Mouse (Mus musculus): ENCODE measurements around the gene Npdc1. TPM values are rescaled to one million over a fixed set of nuclear protein-coding genes. Genes with fewer than 3 reads are reported as not detected.
"Not testable (repeated sequence)": the region's sequence is repeated elsewhere in the genome, so short reads cannot be mapped to it uniquely, and the experiment has no call there.

Gene Npdc1
- polyA plus RNA-seq, 1 experiment from 2014 or later = 529 TPM

- peak overlapping the region; percentile 36 for H3K4me3 ChIP-seq (ENCODE audit: low read depth, low read length)
Measured at GRCm38 (mm10) chr2:25400764-25401163, 1.6 kb downstream of the Npdc1 start.

GRCm38 (mm10) chr2:25402377-25402971, 3.3 kb downstream of the Npdc1 start:
- H3K4me3 ChIP-seq (ENCODE audit: low read depth, low read length) = peak overlapping the region; percentile 93
- peak; percentile 66 for ATAC-seq
- under 1% methylated on average over 13 of the region's 13 CpGs for WGBS
- H3K9ac ChIP-seq (ENCODE audit: low read depth, low read length) = peak overlapping the region; percentile 100
- peak overlapping the region; percentile 90 for H3K4me2 ChIP-seq (ENCODE audit: low read length)
- H3K27ac ChIP-seq (ENCODE audit: low read length) = peak overlapping the region; percentile 90
- H3K4me1 ChIP-seq (ENCODE audit: control insufficient read depth, insufficient read depth, low read length) = peaks cover 25% of the 10 kb centered on the region
- H3K36me3 ChIP-seq (ENCODE audit: control insufficient read depth, insufficient read depth, low read length) = peaks cover 5% of the 10 kb centered on the region; the same call in 1 of the 2 replicates
- no peaks in the 10 kb centered on the region for H3K9me3 ChIP-seq (replicated peaks; ENCODE audit: control insufficient read depth, low read length, poor library complexity, severe bottlenecking)
- peaks cover 27% of the 10 kb centered on the region for H3K27me3 ChIP-seq (ENCODE audit: control insufficient read depth, insufficient read depth, low read depth, low read length)

More at GRCm38 (mm10) chr2:25400764-25401163, 1.6 kb downstream of the Npdc1 start:
- Histone ChIP-seq H3K36me3 (ENCODE audit: control insufficient read depth, insufficient read depth, low read length) (no peaks in the 10 kb centered on the region), H3K4me2 (ENCODE audit: low read length) (peak overlapping the region; percentile 68), H3K9ac (ENCODE audit: low read depth, low read length) (peak overlapping the region; percentile 63), H3K4me1 (ENCODE audit: control insufficient read depth, insufficient read depth, low read length) (peaks cover 27% of the 10 kb centered on the region), H3K27ac (ENCODE audit: low read length) (no peak overlapping the region), H3K27me3 (ENCODE audit: control insufficient read depth, insufficient read depth, low read depth, low read length) (peaks cover 42% of the 10 kb centered on the region), H3K9me3 (replicated peaks; ENCODE audit: control insufficient read depth, low read length, poor library complexity, severe bottlenecking) (no peaks in the 10 kb centered on the region)
- no peak for ATAC-seq
- WGBS = 3% methylated on average over 17 of the region's 17 CpGs

- peaks cover 11% of the 10 kb centered on the region for H3K36me3 ChIP-seq (ENCODE audit: control insufficient read depth, insufficient read depth, low read length)
- 1% methylated on average over 51 of the region's 54 CpGs for WGBS
- peak overlapping the region; percentile 100 for H3K9ac ChIP-seq (ENCODE audit: low read depth, low read length)
- H3K27ac ChIP-seq (ENCODE audit: low read length) = peak overlapping the region; percentile 90
- peaks cover 25% of the 10 kb centered on the region for H3K4me1 ChIP-seq (ENCODE audit: control insufficient read depth, insufficient read depth, low read length)
- H3K9me3 ChIP-seq (replicated peaks; ENCODE audit: control insufficient read depth, low read length, poor library complexity, severe bottlenecking) = no peaks in the 10 kb centered on the region
- H3K4me2 ChIP-seq (ENCODE audit: low read length) = peak overlapping the region; percentile 90
- H3K4me3 ChIP-seq (ENCODE audit: low read depth, low read length) = peak overlapping the region; percentile 93
- H3K27me3 ChIP-seq (ENCODE audit: control insufficient read depth, insufficient read depth, low read depth, low read length) = peaks cover 22% of the 10 kb centered on the region
- peak; percentile 85 for ATAC-seq
Measured at GRCm38 (mm10) chr2:25402972-25403601, 3.9 kb downstream of the Npdc1 start.

GRCm38 (mm10) chr2:25403994-25404393, 4.8 kb downstream of the Npdc1 start:
- no peak for ATAC-seq
- peak overlapping the region; percentile 93 for H3K4me3 ChIP-seq (ENCODE audit: low read depth, low read length)
- H3K9me3 ChIP-seq (replicated peaks; ENCODE audit: control insufficient read depth, low read length, poor library complexity, severe bottlenecking) = no peaks in the 10 kb centered on the region
- H3K36me3 ChIP-seq (ENCODE audit: control insufficient read depth, insufficient read depth, low read length) = peaks cover 19% of the 10 kb centered on the region
- peaks cover 25% of the 10 kb centered on the region for H3K4me1 ChIP-seq (ENCODE audit: control insufficient read depth, insufficient read depth, low read length)
- peak overlapping the region; percentile 90; the same call in 1 of the 2 replicates for H3K27ac ChIP-seq (ENCODE audit: low read length)
- H3K4me2 ChIP-seq (ENCODE audit: low read length) = peak overlapping the region; percentile 90
- WGBS = 93% methylated on average over 4 of the region's 4 CpGs
- peaks cover 13% of the 10 kb centered on the region for H3K27me3 ChIP-seq (ENCODE audit: control insufficient read depth, insufficient read depth, low read depth, low read length)
- H3K9ac ChIP-seq (ENCODE audit: low read depth, low read length) = peak overlapping the region; percentile 100

- Histone ChIP-seq H3K36me3 (ENCODE audit: control insufficient read depth, insufficient read depth, low read length) (peaks cover 29% of the 10 kb centered on the region), H3K27me3 (ENCODE audit: control insufficient read depth, insufficient read depth, low read depth, low read length) (no peaks in the 10 kb centered on the region), H3K9me3 (replicated peaks; ENCODE audit: control insufficient read depth, low read length, poor library complexity, severe bottlenecking) (no peaks in the 10 kb centered on the region), H3K27ac (ENCODE audit: low read length) (no peak overlapping the region), H3K4me1 (ENCODE audit: control insufficient read depth, insufficient read depth, low read length) (peaks cover 22% of the 10 kb centered on the region), H3K9ac (ENCODE audit: low read depth, low read length) (no peak overlapping the region), H3K4me2 (ENCODE audit: low read length) (no peak overlapping the region), H3K4me3 (ENCODE audit: low read depth, low read length) (no peak overlapping the region)
- WGBS = 88% methylated on average over 10 of the region's 10 CpGs
- no peak for ATAC-seq
Measured at GRCm38 (mm10) chr2:25408908-25409307, 9.8 kb downstream of the Npdc1 start.

- ATAC-seq; H3K9me3 ChIP-seq (replicated peaks; ENCODE audit: control insufficient read depth, low read length, poor library complexity, severe bottlenecking): not testable (repeated sequence)
Measured at GRCm38 (mm10) chr2:25413436-25413835, 14.3 kb downstream of the Npdc1 start.

GRCm38 (mm10) chr2:25417426-25417825, 18.3 kb downstream of the Npdc1 start:
- H3K9ac ChIP-seq (ENCODE audit: low read depth, low read length) = no peak overlapping the region

More at GRCm38 (mm10) chr2:25413436-25413835, 14.3 kb downstream of the Npdc1 start:
- not testable (repeated sequence) for H3K4me2 ChIP-seq (ENCODE audit: low read length); H3K4me1 ChIP-seq (ENCODE audit: control insufficient read depth, insufficient read depth, low read length); H3K4me3 ChIP-seq (ENCODE audit: low read depth, low read length); H3K9ac ChIP-seq (ENCODE audit: low read depth, low read length); H3K27me3 ChIP-seq (ENCODE audit: control insufficient read depth, insufficient read depth, low read depth, low read length); H3K27ac ChIP-seq (ENCODE audit: low read length)
- H3K36me3 ChIP-seq (ENCODE audit: control insufficient read depth, insufficient read depth, low read length) = peaks cover 16% of the 10 kb centered on the region

GRCm38 (mm10) chr2:25421896-25422295, 22.7 kb downstream of the Npdc1 start:
- Histone ChIP-seq H3K27ac (ENCODE audit: low read length) (no peak overlapping the region), H3K4me2 (ENCODE audit: low read length) (no peak overlapping the region), H3K27me3 (ENCODE audit: control insufficient read depth, insufficient read depth, low read depth, low read length) (peaks cover 5% of the 10 kb centered on the region; the same call in 1 of the 2 replicates), H3K9ac (ENCODE audit: low read depth, low read length) (peak overlapping the region; percentile 38; the same call in 1 of the 2 replicates), H3K36me3 (ENCODE audit: control insufficient read depth, insufficient read depth, low read length) (no peaks in the 10 kb centered on the region), H3K4me1 (ENCODE audit: control insufficient read depth, insufficient read depth, low read length) (no peaks in the 10 kb centered on the region), H3K4me3 (ENCODE audit: low read depth, low read length) (no peak overlapping the region), H3K9me3 (replicated peaks; ENCODE audit: control insufficient read depth, low read length, poor library complexity, severe bottlenecking) (no peaks in the 10 kb centered on the region)
- WGBS = 22% methylated on average over 3 of the region's 3 CpGs
- ATAC-seq = no peak

More at GRCm38 (mm10) chr2:25417426-25417825, 18.3 kb downstream of the Npdc1 start:
- 0 out of 2 replicates have a peak, but pooled peaks cover 3% of the 10 kb centered on the region for H3K36me3 ChIP-seq (ENCODE audit: control insufficient read depth, insufficient read depth, low read length)
- no peak for ATAC-seq
- H3K27ac ChIP-seq (ENCODE audit: low read length) = no peak overlapping the region
- no peaks in the 10 kb centered on the region for H3K9me3 ChIP-seq (replicated peaks; ENCODE audit: control insufficient read depth, low read length, poor library complexity, severe bottlenecking)
- H3K4me1 ChIP-seq (ENCODE audit: control insufficient read depth, insufficient read depth, low read length) = no peaks in the 10 kb centered on the region
- H3K4me2 ChIP-seq (ENCODE audit: low read length) = no peak overlapping the region
- H3K27me3 ChIP-seq (ENCODE audit: control insufficient read depth, insufficient read depth, low read depth, low read length) = no peaks in the 10 kb centered on the region
- 12% methylated on average over 3 of the region's 3 CpGs for WGBS
- H3K4me3 ChIP-seq (ENCODE audit: low read depth, low read length) = no peak overlapping the region

All from midbrain, embryonic 16.5 days (tissue).